Mouse (Mus musculus) T-helper 2 cell (primary cell): ENCODE measurements around the gene Fkbp14.

Experiments used
- in situ Hi-C: fragments of 300-600 bp; cut with MboI, MseI; formaldehyde crosslinking; loops from one replicate; pipeline ENCODE4 v1.15.1; 2025; ENCODE audit warnings: high pct_unique_total_duplicates

The Fkbp14 gene

GRCm38 (mm10) chr6:54597208-54597607 is at the start of gene Fkbp14:
TSS of gene Fkbp14 (minus strand) at chr6:54597308.
- in situ Hi-C loops = no loop called here

GRCm38 (mm10) chr6:54643181-54643580 is 46.1 kb upstream of the Fkbp14 start:
- in situ Hi-C loops = no loop called here

DNA sequence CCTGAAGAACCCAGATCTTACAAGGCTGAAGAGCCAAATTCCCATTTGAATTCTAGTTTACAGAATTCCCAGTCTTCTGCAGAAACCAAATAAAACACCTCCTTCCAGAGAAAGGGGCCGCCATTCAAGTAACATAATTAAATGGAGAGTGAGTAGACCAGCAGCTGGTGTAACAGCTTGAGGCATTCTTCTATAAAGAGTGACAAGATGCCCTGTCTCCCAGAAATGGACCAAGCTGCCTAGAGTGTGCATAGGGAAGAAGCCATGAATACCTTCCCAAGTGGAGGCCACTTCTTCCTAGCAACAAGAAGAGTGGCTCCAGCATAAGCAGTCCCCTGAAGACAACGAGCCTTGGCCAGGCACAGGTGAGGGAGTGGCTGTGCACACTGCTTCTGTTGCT is 44.8 kb upstream of the Fkbp14 start:
- in situ Hi-C loops = no loop called here

GRCm38 (mm10) chr6:54639877-54640276 is 42.8 kb upstream of the Fkbp14 start:
- in situ Hi-C loops = no loop called here

- in situ Hi-C loops = no loop called here
These were observed 34.4 kb upstream of the Fkbp14 start for GRCm38 (mm10) chr6:54631462-54631861.

- in situ Hi-C loops = loop anchor here (10.0 kb wide), 1 partner anchor 645 kb away; no protein-coding TSS in a partner anchor
These were observed 32.6 kb upstream of the Fkbp14 start for GRCm38 (mm10) chr6:54629734-54630133.

- in situ Hi-C loops = loop anchor here (10.0 kb wide), 1 partner anchor 644 kb away; no protein-coding TSS in a partner anchor
These were observed 31.3 kb upstream of the Fkbp14 start for GRCm38 (mm10) chr6:54628381-54628780.

GRCm38 (mm10) chr6:54620357-54620756 is 23.2 kb upstream of the Fkbp14 start:
- in situ Hi-C loops = loop anchor here (10.0 kb wide), 1 partner anchor 636 kb away; no protein-coding TSS in a partner anchor

- in situ Hi-C loops = no loop called here
These were observed 22.4 kb upstream of the Fkbp14 start for GRCm38 (mm10) chr6:54619530-54619929.

- in situ Hi-C loops = no loop called here
These were observed 20.3 kb upstream of the Fkbp14 start for GRCm38 (mm10) chr6:54617363-54617762.

- in situ Hi-C loops = no loop called here
These were observed 9.1 kb upstream of the Fkbp14 start for GRCm38 (mm10) chr6:54606241-54606640.

GRCm38 (mm10) chr6:54604001-54604715 is 7.0 kb upstream of the Fkbp14 start:
- in situ Hi-C loops = no loop called here

DNA sequence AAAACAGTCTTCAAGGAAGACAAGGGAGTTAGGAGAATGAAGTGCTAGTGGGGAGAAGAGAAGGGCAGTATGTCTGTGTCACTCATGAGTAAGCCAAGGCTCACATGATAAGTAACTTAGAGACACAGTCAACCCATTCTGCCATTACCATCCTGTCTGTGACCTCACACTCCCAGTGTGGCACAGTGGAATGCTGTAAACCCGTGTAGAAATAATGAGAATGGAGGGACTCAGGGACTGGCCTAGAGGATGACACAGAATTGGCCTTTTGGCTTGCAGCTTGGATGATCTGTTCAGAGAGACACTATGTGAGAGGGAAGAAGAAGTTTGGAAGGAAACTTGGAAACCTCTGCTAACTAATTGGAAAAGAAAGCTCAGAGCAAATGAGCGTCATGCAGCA is 5.8 kb upstream of the Fkbp14 start:
- in situ Hi-C loops = no loop called here

DNA sequence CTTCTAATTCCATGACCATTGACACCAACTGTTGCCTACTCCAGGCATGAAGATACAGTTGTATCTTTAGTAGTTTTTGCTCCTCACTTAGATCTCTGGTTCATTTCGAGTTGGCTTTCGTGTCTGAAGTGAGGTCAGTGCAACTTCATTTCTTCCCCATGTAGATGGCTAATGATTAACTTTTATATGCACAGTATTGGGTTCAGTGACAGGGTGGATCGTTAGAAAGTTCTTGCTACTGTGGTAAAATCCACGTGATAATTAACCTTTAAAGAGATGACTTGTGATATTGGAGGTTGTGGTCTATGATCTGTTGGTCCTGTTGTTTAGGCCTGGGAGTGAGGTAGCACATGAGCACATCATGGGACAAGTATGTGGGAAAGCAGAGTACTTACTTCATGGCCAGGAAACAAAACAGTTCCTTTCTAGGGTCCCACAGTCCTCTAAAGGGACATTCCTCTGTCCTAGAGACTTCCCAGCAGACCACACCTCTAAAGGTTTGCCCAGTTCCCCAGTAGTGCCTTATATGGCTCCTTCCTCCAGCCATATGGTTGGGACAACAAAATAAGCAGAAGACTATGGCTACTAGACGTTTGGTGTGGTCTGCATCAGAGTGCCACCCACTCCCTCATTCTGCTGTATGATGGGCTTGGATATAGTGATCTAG is 3.7 kb upstream of the Fkbp14 start:
- in situ Hi-C loops = no loop called here

DNA sequence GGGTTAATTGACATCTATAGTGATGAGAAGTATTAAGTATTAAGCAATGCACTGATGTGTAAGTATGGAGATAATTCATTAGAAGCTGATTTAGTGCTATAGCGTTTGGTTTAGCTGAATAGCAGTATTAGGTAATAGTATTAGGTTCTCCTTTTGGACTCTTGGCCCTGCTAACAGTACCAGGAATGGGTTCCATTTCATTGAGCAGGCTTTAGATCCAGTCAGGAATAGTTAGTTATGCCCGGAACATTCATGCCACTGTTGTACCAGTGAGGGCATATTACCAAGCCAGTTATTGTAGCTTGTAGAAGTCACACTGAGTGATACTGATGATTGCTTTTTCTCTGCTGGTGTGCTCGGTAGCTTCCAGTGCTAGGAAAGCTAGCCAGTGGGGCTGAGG is 603 bp upstream of the Fkbp14 start:
- in situ Hi-C loops = no loop called here

DNA sequence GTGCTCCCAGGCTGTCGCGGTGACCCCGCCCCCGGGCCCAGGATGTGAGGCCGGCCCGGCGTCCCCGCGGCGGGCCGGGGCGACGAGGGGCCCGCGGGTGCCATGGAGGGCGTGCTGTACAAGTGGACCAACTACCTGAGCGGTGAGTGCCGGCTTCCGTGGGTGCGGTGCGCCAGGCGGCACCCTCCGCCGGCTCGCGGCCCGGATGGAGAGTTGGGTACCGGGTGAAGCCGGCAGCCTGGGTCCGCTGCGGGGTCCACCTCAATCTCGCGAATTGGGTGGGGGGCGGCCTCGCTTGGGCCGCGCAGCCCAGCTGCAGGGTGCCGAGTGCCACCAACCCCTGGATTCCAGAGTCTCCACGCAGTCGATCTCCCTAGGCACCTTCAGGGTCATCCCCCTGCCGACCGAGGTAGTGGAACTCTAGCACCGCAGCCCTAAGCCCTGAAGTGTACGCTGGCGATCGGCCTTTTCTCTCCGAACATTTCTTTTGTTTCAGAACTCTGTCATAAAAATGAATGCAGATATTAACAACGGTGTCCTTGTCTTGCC is 1.7 kb downstream of the Fkbp14 start:
- in situ Hi-C loops = no loop called here

DNA sequence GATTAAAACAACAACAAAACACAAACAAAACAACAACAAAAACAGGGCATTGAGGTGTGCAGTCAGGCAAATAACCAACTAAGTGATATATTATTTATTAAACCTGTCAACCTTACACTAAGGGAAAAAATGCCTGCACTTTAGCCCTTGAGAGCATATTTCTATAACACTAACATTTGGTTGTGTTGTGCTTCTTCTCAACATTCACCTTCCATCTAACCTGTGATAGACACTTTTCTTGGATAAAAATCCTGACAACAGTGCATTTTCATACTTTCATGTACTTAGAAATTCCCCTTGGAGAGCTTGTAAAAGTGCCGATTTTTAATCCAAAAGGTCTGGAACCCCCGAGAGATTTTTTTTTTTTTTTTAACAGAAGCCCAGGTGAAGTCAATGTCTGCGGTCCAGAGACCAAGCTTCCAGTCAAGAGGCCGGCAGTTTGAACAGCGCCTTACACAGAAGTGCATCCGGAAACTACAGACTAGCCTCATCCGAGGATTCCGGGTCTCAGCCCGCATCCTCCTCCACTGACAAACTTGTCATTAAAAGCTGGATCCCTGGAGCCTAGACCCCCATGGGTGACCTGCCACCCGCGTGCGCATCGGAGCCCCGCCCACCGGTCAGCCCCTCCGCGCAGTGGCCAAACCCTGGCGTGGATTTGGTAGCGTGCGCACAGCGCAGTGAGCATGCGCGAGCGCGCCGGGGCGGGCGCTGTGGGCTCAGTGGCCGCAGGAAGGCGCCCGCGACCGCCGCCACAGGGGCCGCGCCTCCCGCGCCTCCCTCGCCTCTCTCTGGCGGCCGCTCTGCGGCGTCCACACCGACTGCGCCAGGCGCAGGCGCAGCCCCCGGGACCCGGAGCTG is 2.4 kb downstream of the Fkbp14 start, which contains the start of gene Plekha8:
TSS of gene Plekha8 (plus strand) at position 643 of the 861 bp plus-strand sequence.
- in situ Hi-C loops = no loop called here

DNA sequence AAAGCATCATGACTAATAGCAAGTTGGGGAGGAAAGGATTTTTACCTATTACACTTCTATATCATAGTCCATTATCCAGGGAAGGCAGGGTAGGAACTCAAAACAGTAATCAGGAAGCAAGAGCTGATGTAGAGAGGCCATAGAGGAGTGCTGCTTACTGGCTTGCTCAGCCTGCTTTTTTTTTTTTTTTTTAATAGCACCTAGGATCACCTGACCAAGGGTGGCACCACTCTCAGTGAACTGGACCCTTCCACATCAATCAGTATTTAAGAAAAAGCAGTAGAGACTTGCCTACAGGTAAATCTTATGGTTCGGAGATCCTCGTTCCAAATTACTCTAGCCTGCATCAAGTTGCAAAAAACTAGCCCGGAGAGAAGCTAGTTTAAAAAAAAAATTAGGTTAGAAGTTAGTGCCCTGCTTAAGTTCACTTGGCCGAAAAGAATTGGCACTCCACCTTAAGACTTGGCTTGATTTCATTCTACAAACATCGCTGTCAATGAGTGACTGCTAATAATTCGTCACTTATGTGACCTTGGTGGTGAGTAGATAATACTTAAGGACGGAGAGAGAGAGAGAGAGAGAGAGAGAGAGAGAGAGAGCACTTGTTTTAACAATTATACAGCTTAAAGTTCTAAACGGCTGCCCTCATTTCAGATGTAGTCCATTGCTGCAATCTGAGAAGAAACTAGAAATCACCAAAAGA is 3.2 kb downstream of the Fkbp14 start:
- in situ Hi-C loops = no loop called here

GRCm38 (mm10) chr6:54592938-54593535 is 4.1 kb downstream of the Fkbp14 start:
- in situ Hi-C loops = no loop called here

DNA sequence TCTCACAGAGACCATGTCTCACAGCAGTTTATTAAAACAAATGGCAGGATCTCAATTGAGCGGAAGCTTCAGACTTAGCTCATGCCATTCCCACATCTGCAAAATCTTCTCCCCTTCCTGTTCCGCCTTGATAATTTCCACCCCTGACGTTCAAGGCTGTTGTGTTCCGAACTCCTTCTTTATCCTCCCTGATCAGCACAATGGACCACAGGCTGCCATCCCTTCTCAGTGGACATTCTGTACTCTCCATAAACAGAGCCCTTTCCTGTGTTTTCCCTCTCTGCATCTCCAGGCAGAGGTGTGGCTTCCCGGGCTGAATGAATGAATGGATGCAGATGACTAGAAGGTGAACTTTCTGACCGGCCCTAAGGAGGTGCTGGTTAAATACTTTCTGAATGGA is 5.3 kb downstream of the Fkbp14 start:
- in situ Hi-C loops = no loop called here

DNA sequence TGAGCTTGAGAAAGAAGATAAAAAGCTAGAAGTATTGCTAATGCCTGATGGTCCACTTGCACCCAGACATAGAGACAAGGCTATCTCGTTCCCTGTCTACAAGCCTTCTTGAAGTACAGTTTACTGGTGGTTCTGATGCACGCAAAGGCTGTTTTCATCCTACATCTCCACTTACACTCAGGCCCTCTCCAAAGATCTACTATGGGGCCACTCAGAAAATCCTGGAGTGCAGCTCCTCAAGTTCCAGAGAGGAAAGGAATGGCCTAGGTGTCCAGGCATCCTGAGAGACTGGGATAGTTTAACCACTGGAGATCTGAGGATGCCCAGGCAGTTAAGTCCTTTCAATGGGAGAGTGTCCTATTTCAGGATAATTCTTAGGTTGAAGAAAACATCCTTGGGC is 6.4 kb downstream of the Fkbp14 start:
- in situ Hi-C loops = no loop called here
